Mouse (Mus musculus) c-Kit-negative CD71-positive TER-119-positive erythroid progenitor cells, embryonic 14.5 days (primary cell): ENCODE measurements around the gene Gsap.
"Not testable (repeated sequence)": the region's sequence is repeated elsewhere in the genome, so short reads cannot be mapped to it uniquely, and the experiment has no call there.

Experiments
- DNase-seq: peaks from one replicate; pipeline ENCODE4 v3.0.0-alpha.2; 2013; ENCODE audit warnings: low read depth, low spot score

Gene Gsap

GRCm38 (mm10) chr5:21185764-21186685 is at the start of gene Gsap:
Gene Gsap (plus strand): TSS chr5:21186255.
- peak; percentile 9 for DNase-seq

- no peak for DNase-seq
These were observed 49.5 kb upstream of the Gsap start for GRCm38 (mm10) chr5:21136575-21136974.

GRCm38 (mm10) chr5:21139505-21139904 is 46.5 kb upstream of the Gsap start:
- DNase-seq = no peak

- not testable (repeated sequence) for DNase-seq
These were observed 44.9 kb upstream of the Gsap start for GRCm38 (mm10) chr5:21141133-21141551.

GRCm38 (mm10) chr5:21141626-21142025 is 44.4 kb upstream of the Gsap start:
- no peak for DNase-seq

- DNase-seq = no peak
These were observed 43.0 kb upstream of the Gsap start for GRCm38 (mm10) chr5:21143032-21143431.

GRCm38 (mm10) chr5:21144506-21145169 is 41.4 kb upstream of the Gsap start:
- no peak for DNase-seq

GRCm38 (mm10) chr5:21148358-21148757 is 37.7 kb upstream of the Gsap start:
- no peak for DNase-seq

GRCm38 (mm10) chr5:21153672-21154071 is 32.4 kb upstream of the Gsap start:
- no peak for DNase-seq

- no peak for DNase-seq
These were observed 29.3 kb upstream of the Gsap start for GRCm38 (mm10) chr5:21156770-21157169.

GRCm38 (mm10) chr5:21159536-21159935 is 26.5 kb upstream of the Gsap start:
- DNase-seq = no peak

GRCm38 (mm10) chr5:21160781-21161180 is 25.3 kb upstream of the Gsap start:
- no peak for DNase-seq

- no peak for DNase-seq
These were observed 22.6 kb upstream of the Gsap start for GRCm38 (mm10) chr5:21163421-21163820.

- DNase-seq = no peak
These were observed 17.2 kb upstream of the Gsap start for GRCm38 (mm10) chr5:21168689-21169345.

- DNase-seq = no peak
These were observed 16.7 kb upstream of the Gsap start for GRCm38 (mm10) chr5:21169346-21169745.

GRCm38 (mm10) chr5:21169877-21170276 is 16.2 kb upstream of the Gsap start:
- no peak for DNase-seq

- no peak for DNase-seq
These were observed 15.6 kb upstream of the Gsap start for GRCm38 (mm10) chr5:21170440-21170839.

- DNase-seq = no peak
These were observed 15.2 kb upstream of the Gsap start for GRCm38 (mm10) chr5:21170898-21171297.

GRCm38 (mm10) chr5:21171336-21171735 is 14.7 kb upstream of the Gsap start:
- DNase-seq = no peak

GRCm38 (mm10) chr5:21172316-21172715 is 13.7 kb upstream of the Gsap start:
- DNase-seq = no peak

- no peak for DNase-seq
These were observed 10.6 kb upstream of the Gsap start for GRCm38 (mm10) chr5:21175132-21176112.
